Mouse (Mus musculus) urinary bladder, postnatal 14 days (tissue): ENCODE results near the gene Amz1.

ENCODE experiments used
- DNase-seq: peaks from one replicate; pipeline ENCODE4 v3.0.0; 2021; ENCODE audit warnings: low spot score

Gene Amz1

DNA sequence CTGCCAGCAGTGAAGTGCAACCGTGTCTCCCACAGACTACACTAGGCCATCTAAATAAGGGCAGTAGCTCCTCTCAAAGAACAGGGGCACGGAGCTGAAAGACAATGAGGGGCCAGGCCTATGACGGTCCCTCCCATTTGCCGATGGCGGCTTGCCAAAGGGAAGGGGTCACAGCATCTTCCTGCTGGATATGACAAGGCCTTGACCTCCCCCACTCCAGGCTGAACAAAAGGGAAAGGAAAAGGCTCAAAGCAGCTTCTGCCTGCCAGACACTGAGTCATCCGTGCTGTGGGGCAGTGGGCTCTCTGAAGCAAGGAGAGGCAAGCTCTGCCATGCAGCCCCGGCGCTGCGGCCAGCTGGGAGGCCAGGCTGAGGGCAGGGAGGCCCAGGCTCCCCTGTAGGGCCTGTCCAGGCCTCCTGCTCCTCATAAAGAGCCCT is 43.8 kb downstream of the Amz1 start:
- DNase-seq = peak; percentile 72

DNA sequence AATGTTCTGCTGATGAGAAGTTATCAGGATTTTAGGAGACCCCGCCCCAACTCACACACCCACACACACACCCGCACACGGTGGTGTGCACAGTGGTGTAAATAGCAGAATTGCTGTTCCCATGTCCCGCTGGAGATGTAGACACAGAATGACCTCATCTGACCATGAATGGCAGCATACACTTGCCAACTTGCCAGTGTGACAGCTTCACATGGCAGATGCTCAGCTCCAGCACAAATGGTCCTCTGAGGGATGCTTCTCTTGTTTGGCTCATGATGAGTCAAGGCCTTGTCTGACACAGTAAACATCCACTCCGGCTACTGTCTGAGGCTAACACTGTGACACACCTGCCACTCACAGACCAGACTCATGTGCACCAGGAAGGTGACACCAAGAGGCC is 44.4 kb downstream of the Amz1 start:
- DNase-seq = no peak

DNA sequence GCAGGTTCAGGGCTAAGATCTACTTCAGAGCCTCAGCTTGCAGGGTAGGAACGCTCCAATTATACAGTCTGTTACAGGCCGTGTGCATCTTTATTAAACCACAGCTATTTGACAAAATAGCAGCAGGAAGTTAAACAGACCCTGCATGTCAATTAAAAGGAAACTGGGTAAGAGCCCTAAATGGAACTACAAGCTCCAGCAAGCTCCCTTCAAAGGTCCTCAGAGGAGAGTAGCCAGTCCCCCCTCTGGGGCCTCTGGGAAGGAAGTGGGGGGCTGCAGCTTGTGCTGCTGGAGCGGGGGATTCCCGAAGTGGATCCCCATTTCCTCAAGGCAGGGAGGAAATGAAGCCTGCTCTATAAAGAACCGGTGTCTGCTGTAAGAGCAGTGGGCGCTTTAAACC is 47.7 kb downstream of the Amz1 start:
- DNase-seq = no peak

DNA sequence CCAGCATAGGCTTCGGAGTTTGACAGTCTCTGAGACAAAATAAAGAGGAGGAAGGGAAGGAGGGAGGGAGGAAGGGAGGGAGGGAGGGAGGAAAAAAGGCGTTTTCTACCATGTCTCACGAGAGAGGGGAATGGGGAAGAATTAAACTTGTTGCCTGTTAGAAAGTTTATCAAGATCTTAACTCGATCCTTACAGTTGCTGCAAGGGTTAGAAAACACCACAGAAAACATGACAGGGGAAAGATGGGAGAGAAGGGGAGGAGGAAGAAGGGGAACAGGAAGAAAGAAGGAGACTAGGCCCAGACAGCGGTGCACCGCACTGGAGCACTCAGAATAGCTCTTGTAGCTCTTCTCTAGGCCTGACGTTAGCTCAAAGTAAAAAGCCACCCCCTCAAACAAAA is 48.2 kb downstream of the Amz1 start:
- no peak for DNase-seq

DNA sequence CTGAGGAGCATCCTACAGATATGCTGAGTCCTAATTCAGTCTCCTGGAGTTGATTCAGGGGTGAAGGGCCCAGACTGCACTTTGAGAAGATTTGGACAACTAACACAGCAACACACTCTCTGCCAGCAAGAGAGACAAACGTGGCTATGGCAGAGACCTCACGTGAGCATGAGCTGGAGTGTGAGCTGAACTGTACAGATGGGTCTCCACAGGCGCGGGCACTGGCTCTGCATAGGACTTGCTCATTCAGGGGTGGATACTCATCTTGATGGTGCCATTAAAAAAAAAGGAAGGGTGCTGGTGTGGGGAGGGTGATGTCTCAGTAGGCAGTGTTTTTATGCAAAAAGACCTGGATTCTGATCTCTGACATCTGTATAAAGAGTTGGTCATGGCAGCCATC is 51.2 kb downstream of the Amz1 start:
- no peak for DNase-seq

DNA sequence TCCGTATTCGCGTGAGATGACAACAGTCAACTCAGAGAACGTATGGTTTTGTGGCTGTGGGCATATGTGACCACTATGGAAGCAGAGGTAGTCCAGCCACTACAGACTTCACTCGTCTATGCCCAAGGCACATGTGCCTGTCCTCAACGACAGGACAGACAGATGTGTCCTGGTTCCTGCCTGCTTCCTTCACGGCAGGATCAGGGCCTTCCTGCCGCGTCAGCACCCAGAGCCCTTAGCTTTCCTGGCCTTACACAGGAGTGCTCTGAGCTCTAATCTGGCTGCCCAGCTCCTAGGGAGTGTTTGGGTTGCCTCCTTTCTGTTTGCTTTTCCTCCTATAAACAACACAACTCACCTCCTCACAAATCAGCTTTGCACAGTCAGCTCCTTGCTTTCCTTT is 53.0 kb downstream of the Amz1 start:
- no peak for DNase-seq

DNA sequence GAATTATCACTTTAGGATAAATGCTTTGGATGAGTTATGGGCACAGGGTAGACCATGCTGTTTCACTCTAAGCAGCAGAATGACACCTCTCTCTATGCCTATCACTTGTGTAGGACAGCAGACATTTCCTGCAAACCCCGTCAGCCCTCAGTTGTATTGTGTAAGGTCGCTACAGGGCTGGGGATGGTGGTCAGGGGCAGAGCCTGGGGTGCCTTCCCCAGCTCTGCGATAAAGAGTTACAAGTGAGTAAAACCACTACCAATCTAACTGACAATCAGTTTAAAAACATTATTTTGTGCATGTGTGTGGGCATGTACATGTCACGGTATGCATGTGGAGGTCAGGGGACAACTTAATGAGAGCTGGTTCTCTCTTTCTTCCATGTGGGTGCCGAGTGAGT is 57.2 kb downstream of the Amz1 start:
- no peak for DNase-seq

DNA sequence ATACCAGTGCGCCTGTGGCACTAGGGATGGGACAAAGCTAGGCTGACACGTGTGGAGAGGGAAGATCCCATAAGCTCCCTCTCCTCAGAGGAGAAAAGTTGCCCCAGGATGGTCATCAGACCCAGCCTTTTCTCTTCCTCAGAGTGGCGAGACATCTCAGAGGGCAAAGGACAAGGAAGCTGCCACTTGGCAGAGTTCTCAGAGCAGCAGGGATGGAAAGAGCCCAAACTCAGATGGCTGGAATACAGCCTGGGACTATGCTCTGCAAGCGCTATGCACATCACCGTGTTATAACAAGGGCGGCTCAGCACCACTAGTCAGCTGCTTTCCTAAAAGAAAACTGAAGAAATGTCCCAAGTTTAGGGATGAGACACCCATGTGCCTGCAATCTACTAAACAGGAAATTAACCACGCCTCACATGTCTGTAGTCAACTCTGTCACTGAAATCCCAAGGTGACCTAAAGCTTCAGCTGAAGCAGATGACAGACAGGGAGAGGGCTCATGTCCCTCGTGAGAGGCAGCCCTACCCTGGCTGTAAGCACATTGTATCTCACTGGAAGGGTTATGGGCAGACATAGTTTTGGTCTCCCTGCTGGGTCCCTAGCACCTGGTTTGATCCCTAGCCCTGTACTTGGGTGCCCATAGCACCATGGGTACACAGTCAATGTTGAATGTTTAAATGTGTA is 58.1 kb downstream of the Amz1 start:
- DNase-seq = no peak

DNA sequence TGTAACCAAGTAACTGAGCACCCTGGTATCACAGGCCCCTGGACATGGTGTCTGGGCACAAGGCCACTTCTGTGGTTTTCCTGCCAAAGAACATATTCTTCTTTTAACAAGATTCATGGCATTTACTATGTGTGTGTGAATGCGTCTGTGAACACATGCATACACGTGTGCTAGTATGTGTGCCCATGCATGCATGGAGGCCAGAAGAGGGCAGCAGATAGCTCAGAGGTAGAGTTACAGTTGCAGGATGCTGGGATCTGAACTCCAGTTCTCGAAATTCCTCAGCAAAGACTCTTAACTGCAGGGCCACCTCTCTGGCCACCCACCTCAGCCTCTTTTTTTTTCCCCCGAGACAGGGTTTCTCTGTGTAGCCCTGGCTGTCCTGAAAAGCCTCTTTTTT is 59.6 kb downstream of the Amz1 start:
- no peak for DNase-seq

DNA sequence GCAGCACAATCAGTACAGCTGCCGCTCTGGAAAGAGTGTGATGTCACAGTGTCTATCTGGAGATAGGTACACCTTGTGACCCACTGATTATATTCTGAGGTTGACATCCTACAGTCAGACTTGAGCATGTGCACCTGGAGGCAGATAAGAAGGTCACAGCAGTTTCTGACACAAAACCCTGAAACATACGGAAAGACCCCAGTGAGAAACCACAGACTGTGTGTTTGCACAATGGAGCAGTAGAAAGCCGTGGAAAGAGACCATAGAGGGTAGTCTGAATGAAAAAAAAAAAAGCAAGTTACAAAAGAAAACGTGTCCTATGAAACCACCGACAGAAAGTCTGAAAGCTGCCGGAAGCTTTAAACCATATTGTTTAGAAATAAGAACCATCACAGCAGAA is 60.4 kb downstream of the Amz1 start:
- DNase-seq = no peak

DNA sequence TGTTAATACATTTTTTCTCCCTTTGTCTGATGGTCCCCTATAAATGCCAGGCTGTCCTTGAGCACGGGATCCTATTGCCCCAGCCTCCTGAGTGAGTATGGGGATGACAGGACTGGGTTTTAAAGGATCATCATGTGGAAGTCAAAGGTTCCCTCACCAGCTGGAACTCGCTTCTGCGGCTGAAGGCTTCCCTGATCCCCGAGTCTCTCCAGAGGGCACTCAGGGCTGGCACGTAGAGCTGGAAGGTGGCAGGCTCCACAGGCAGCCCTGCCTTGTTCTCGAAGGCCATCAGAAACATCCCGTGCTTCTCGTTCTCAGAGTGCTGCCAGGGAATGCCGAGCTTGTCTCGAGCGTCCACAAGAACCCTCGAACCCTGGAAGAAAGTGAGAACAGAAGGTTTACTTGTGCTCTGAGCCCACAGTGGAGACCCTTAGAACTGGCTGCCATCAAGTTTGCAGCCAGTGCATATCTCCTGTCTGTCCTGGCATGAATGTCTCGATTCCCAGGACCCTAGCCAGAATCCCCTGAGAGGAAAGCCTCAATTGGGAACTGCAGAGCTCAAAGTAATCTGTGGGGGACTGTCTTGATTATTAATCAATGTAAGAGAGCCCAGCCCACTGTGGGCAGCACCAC is 61.4 kb downstream of the Amz1 start:
- no peak for DNase-seq

DNA sequence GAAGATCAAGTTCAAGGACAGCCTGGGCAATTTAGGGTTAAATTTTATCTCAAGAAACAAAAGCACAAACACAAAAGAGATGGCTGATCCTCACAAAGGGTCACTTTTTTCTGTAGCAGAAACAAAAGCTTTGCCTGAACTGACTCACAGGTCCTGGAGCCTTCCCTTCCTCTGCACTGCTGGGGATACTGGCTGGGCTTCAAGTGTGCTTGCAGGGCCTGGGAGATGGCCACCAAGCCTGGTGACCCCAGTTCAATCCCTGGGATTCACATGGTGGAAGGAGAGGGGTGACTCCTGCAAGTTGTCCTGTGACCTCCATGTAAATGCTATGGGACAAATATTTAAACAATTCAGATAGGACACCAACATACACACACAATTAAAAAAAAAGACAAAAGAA is 65.6 kb downstream of the Amz1 start:
- no peak for DNase-seq

DNA sequence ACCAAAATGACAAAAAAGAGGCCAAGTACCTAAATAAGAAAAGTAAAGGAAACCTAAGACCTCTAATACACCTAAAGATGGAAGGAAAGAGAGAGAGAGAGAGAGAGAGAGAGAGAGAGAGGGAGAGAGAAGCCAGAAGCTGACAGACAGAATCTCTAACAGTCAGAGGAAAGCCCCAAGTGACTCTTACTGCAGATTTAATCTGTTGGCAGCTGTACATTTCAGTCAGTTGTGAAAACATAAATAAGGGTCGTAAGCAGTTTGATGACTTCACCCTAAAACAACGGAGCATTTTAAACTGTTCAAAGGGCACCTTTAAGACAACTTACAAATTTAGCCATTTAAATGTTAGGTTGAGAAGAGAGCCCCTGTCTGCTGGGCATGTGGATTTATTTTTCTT is 66.5 kb downstream of the Amz1 start:
- no peak for DNase-seq

DNA sequence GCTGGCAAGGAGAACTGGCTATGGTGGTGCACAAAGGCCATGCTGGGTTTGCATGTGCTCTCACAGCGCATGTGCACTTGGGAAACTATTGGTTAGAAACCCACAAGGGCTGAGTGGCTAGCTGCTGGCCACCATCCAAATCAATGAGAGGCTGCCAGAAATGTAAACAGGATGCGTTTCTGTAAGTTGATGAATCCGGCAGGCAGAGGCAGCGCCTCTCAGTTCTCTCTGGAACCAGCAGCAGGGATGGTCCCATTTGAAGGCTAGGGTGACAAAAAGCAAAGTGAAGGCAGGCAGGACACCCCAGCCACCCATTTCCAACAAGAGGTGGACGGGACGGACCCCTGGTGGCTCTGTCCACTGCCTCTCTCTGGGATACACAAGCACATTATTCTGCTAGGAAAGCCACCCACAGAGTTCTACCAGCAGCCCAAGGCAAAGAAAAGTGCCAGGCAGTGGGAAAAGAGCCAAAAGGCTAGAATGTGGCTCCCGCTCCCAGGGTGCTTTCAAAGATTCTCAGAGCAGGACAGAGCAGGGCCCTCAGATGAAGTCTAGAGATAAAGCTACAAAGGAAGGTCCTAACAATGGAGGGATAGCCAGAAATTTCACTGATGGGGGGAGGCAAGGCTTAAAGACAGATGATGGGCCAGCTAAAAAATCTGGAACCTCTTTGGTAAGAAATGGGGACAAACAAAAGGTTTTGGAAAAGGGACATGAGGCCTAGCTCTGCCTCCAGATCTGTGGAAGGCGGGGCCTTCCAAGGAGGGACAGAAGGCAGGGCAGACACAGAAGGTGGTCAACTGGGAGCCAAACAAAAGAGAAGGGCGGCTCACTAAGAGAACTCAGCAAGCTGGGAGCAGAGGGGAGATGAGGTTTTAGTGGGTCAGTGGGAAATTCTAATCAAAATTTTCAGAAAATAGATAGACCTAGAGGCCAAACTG is 67.3 kb downstream of the Amz1 start:
- peak; percentile 69 for DNase-seq

DNA sequence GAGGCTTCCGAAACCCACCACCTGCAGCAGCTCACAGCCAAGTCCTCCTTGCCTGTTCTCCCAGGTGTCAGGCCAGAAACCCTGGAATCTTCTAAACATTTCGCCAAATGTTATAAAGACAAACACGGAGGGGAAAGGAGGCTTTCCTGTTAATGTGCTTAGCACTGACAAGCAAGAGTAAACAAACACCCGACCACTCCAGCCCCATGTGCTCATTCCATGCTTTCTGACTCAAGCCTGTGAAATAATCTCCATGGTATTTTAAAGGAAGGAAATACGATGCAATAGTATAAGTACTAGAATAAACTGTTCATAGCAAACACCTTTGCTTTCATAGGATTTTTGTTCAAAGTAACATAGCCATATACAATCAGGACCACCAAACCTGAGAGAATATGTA is 68.3 kb downstream of the Amz1 start:
- DNase-seq = no peak

DNA sequence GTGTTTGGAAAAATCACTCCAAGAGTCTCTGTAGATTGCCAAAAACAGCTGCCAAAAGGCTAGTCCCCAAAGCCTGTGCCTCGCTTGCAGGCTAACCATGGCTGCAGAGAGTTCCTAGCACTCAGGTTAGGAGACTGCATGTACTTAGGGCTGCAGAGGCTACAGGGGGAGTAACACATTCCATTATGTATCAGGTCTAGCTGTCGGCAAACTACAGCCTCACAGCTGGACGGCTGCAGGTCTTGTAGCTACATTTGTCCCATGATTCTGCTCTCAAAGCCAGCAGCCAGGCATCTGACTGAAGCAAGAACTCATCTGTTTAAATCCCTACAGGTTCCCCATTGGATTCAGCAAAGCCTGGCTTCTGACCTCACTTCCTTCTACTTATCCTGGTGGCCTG is 70.8 kb downstream of the Amz1 start:
- no peak for DNase-seq

DNA sequence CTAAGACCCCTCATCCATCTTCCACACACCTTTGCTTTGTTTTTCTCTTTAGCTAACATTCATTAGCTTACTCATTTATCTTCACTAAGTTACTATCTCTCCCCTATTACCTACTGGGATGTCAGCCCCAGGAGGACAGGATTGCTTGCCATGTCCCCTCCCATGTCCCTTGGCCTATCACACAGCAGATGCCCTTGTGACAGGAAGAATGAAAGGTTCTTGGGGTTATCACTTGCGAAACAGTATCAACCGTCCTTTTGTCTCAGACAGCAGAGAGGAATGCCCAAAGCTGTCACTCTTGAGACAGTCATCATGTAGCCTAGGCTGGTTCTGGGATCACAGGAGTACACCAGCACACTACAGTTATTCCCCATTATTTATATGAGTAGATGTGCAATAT is 71.2 kb downstream of the Amz1 start:
- no peak for DNase-seq

DNA sequence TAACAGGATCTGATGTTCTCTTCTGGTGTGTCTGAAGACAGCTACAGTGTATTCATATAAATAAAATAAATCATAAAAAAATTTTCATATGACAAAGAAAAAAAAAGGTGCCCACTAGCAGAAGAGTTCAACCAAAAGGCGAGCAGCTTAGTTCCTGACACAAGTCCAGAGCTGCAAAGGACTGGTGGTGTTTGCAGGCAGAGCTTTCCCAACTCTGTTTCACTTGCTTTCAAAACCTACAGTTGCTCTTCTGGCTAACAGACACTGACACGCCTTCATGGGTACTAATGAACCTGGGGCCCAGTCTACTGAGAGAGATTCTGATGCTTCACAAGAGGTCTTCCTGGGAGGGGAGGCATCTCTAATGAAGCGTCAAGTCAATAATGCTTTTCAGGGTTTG is 72.1 kb downstream of the Amz1 start:
- DNase-seq = no peak

DNA sequence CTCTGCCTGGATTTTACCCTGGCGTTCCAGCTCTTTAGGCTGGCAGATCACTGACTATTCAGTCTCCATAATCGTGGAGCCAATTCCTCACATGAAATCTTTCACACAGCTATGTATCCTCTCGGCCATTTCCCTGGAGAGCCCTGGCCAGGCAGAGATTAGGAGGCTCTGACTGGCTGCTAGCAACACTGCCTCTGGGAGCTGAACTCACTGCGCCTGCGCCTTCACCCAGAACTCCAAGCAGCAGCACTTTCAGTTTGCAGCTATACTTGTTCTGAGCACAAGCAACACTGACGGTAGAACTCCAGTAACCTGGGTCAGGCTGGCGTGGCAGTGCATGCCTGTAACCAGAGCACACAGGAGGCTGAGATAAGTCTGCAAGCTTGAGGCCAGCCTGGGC is 74.2 kb downstream of the Amz1 start:
- peak; percentile 23 for DNase-seq

DNA sequence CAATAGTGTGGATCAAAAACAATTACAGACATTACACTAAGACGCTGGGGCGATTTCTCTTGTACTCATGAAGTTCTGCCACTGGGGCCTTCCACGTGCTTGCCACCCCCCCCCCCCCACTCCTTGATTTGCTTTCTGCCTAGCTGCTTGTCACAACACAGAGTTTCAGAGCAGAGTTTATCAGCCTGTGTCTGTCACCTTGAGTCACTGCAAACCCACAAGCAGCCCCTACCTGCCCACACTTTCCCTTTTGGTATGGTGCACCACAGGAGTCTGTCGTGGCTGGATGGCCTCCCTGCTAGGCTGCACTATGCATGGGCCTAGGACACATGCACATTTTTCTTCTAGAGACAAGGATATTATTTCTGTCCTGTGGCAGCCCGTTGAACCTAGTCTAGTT is 74.8 kb downstream of the Amz1 start:
- no peak for DNase-seq

DNA sequence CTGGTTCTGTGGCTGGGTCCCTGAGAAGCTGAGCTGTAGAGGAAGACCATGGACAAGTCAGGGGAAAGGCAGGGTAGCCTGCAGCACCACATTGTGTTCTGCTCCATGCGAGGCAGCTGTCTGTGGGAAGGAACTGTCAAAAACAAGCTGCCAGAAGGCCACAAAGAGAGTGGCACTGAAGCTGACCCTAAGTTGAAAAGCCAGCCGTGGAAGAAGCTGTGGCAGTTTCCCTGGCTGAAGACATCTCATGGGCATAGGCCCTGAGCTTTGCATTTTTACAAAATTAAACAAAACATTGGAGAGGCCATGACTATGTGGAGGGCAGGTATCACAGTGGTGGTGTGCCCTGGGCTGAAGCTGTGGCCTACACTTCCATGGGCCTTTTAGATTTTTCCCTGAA is 75.3 kb downstream of the Amz1 start:
- DNase-seq = no peak

DNA sequence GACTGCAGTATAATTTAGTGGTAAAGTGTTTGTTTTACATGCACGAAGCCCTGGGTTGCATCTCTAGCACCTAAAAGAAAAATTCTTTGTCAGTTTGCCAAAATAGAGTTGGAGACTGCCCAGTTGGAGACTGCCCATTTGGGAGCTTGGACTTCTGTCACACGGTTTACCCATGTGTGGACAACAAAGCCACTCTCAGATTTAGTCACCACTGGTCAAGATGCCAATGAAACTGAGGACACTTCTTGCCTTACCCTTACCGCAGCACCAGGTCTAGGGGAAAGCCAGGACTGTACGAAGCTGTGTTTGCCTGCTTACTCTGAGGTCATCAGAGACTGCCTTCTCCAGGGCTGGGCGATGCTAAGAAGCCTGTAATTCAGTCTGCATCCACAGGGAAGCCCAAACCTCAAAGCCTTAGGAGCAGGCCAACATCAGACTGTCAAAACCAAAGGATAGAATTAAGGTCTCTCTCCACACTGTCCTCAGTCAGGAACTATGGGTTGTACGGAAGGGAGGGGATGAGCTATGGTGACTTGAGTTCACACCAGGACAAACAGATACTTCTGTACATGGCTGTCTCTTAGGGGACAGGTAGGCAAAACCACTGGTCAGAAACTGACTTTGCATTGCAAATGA is 76.5 kb downstream of the Amz1 start:
- DNase-seq = no peak

DNA sequence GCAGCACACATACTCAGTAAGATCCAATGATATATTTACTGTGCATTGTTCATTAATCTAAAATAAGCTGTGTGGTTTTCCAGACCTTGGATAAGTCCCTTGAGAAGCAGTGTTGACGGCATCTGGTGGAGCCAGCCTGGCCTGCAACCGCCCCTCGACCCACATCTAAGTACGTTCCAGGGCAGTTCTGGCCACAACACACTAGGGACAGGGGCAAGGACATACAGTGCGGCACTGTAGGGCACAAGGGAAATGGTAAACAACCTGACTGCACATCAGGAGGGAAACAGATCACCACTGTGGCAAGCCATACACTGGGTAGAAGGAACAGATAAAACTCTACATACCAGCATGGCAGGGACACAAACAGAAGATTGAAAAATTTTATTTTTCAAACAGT is 77.9 kb downstream of the Amz1 start:
- no peak for DNase-seq
